In the genomic region with DNA sequence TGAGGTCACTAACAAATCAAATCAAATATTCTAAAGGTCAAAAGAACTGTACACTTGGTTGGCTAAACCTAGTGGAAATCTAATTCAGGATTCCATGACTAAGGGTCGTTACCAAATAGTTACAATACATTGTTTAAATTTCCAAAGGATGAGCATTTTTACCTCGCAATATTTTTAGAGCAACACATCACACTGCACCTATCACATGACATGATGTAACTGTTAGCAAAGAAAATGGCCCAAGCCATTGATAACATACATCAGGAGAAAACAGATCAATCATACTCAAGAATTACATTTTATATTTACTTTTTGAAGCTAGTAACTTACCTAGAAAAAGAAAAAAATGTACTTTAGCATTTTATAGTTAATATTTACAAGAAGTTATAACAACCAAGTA, we compare ENCODE assay signal across 9 mouse cellular contexts. TPM values are rescaled to one million over a fixed set of nuclear protein-coding genes. Genes with fewer than 3 reads are reported as not detected.
A peak's percentile ranks its signal among the peaks of the same experiment; 100 is the strongest.
DNase-seq lines count a peak whose midpoint lies in the region; ATAC-seq and TF ChIP-seq lines count a peak whose summit lies in the region.
"Had no signal": no experiment of that assay in that cellular context is flagged by ENCODE, and none has a peak within 500 bp of the region (broad histone marks: within the 10 kb centered on the region; RNA-seq: fewer than 3 reads in every experiment).

No protein-coding gene starts in this region.

- H3K4me3 ChIP-seq in kidney, postnatal 0 days (replicated peaks; ENCODE audit: low read depth, low read length) = no peak overlapping the region
- no peak overlapping the region for H3K4me3 ChIP-seq in embryonic facial prominence, embryonic 13.5 days
- H3K4me3 ChIP-seq in hindbrain, embryonic 16.5 days (ENCODE audit: low read length) = peak overlapping the region; percentile 18; the same call in 1 of the 2 replicates
- no peak overlapping the region for H3K4me3 ChIP-seq in midbrain, embryonic 16.5 days (ENCODE audit: low read depth, low read length)

- no peaks in the 10 kb centered on the region for H3K36me3 ChIP-seq in kidney, postnatal 0 days (ENCODE audit: insufficient read depth, low read length)
- H3K36me3 ChIP-seq in embryonic facial prominence, embryonic 13.5 days = no peaks in the 10 kb centered on the region
- H3K36me3 ChIP-seq in hindbrain, embryonic 16.5 days (ENCODE audit: control insufficient read depth, insufficient read depth, low read length) = no peaks in the 10 kb centered on the region
- H3K36me3 ChIP-seq in midbrain, embryonic 16.5 days (ENCODE audit: control insufficient read depth, insufficient read depth, low read length) = no peaks in the 10 kb centered on the region

- H3K9me3 ChIP-seq in kidney, postnatal 0 days (replicated peaks; ENCODE audit: low read length) = no peaks in the 10 kb centered on the region
- no peaks in the 10 kb centered on the region for H3K9me3 ChIP-seq in embryonic facial prominence, embryonic 13.5 days
- no peaks in the 10 kb centered on the region for H3K9me3 ChIP-seq in hindbrain, embryonic 16.5 days (ENCODE audit: control insufficient read depth, low read length)
- H3K9me3 ChIP-seq in midbrain, embryonic 16.5 days (replicated peaks; ENCODE audit: control insufficient read depth, low read length, poor library complexity, severe bottlenecking) = no peaks in the 10 kb centered on the region

- H3K4me2 ChIP-seq in kidney, postnatal 0 days (ENCODE audit: low read length) = peak overlapping the region; percentile 76
- H3K4me2 ChIP-seq in embryonic facial prominence, embryonic 13.5 days = peak overlapping the region; percentile 77
- peak overlapping the region; percentile 45 for H3K4me2 ChIP-seq in hindbrain, embryonic 16.5 days (ENCODE audit: low read length)
- peak overlapping the region; percentile 51 for H3K4me2 ChIP-seq in midbrain, embryonic 16.5 days (ENCODE audit: low read length)

- H3K27me3 ChIP-seq in kidney, postnatal 0 days (ENCODE audit: insufficient read depth, low read length) = no peaks in the 10 kb centered on the region
- H3K27me3 ChIP-seq in embryonic facial prominence, embryonic 13.5 days = no peaks in the 10 kb centered on the region
- no peaks in the 10 kb centered on the region for H3K27me3 ChIP-seq in hindbrain, embryonic 16.5 days (replicated peaks; ENCODE audit: control insufficient read depth, insufficient read depth, low read length)
- no peaks in the 10 kb centered on the region for H3K27me3 ChIP-seq in midbrain, embryonic 16.5 days (ENCODE audit: control insufficient read depth, insufficient read depth, low read depth, low read length)

- no peak for DNase-seq in kidney, postnatal 0 days (ENCODE audit: low spot score)
- no peak for DNase-seq in kidney, adult 18-20 months
- DNase-seq in left cerebral cortex, adult 9 months (ENCODE audit: low spot score in 2 of 2) = no peak
- DNase-seq: cerebellum, postnatal 10 days; right cerebral cortex, postnatal 14 days had no signal

- H3K4me1 ChIP-seq in kidney, postnatal 0 days (replicated peaks; ENCODE audit: insufficient read depth, low read length) = no peaks in the 10 kb centered on the region
- H3K4me1 ChIP-seq in embryonic facial prominence, embryonic 13.5 days = peaks cover 11% of the 10 kb centered on the region
- peaks cover 10% of the 10 kb centered on the region for H3K4me1 ChIP-seq in hindbrain, embryonic 16.5 days (ENCODE audit: control insufficient read depth, insufficient read depth, low read depth, low read length)
- peaks cover 24% of the 10 kb centered on the region for H3K4me1 ChIP-seq in midbrain, embryonic 16.5 days (ENCODE audit: control insufficient read depth, insufficient read depth, low read length)

- no peak overlapping the region for H3K27ac ChIP-seq in kidney, postnatal 0 days
- no peak overlapping the region for H3K27ac ChIP-seq in embryonic facial prominence, embryonic 13.5 days
- no peak overlapping the region for H3K27ac ChIP-seq in hindbrain, embryonic 16.5 days (ENCODE audit: low read depth, low read length)
- H3K27ac ChIP-seq in midbrain, embryonic 16.5 days (ENCODE audit: low read length) = no peak overlapping the region

- no peak for TF ChIP-seq CTCF in kidney, postnatal 0 days (IDR thresholded peaks at IDR 0.05; ENCODE audit: low read depth)

- 40% methylated on average over 2 of the region's 2 CpGs for WGBS in kidney, postnatal 0 days
- WGBS in embryonic facial prominence, embryonic 13.5 days = 47% methylated on average over 2 of the region's 2 CpGs
- WGBS in hindbrain, embryonic 16.5 days = 42% methylated on average over 2 of the region's 2 CpGs
- 47% methylated on average over 2 of the region's 2 CpGs for WGBS in midbrain, embryonic 16.5 days

- H3K9ac ChIP-seq in kidney, postnatal 0 days (ENCODE audit: low read depth, low read length) = no peak overlapping the region
- no peak overlapping the region for H3K9ac ChIP-seq in embryonic facial prominence, embryonic 13.5 days
- H3K9ac ChIP-seq in hindbrain, embryonic 16.5 days (ENCODE audit: low read depth, low read length) = no peak overlapping the region
- H3K9ac ChIP-seq in midbrain, embryonic 16.5 days (ENCODE audit: low read depth, low read length) = no peak overlapping the region

- no peak for ATAC-seq in kidney, postnatal 0 days (replicated peaks; ENCODE audit: low FRiP score, low read depth)
- no peak for ATAC-seq in embryonic facial prominence, embryonic 13.5 days (ENCODE audit: insufficient number of reproducible peaks, insufficient read depth, low FRiP score, low TSS enrichment, low read depth)
- ATAC-seq in hindbrain, embryonic 16.5 days = no peak
- ATAC-seq in midbrain, embryonic 16.5 days = no peak
- no peak for ATAC-seq in megakaryocyte-erythroid progenitor cell, adult 5-6 weeks (replicated peaks; ENCODE audit: low FRiP score, low TSS enrichment, poor library complexity, severe bottlenecking)

RNA-seq across cellular contexts. Expression of a gene that starts 29.0 kb away (rescaled TPM):
- 17.1 and 17.5 TPM in 2 replicates for polyA plus RNA-seq in kidney, postnatal 0 days (2015; fragmentation: Nextera tagmentation; extraction: Ambion mirVana)
- polyA plus RNA-seq in embryonic facial prominence, embryonic 13.5 days (2015; fragmentation: Nextera tagmentation; extraction: Ambion mirVana) = 29.9 and 32.0 TPM in 2 replicates
- polyA plus RNA-seq in hindbrain, embryonic 16.5 days (2015; fragmentation: Nextera tagmentation; extraction: Ambion mirVana) = 22.2 and 26.3 TPM in 2 replicates
- 27.9 and 28.2 TPM in 2 replicates for polyA plus RNA-seq in midbrain, embryonic 16.5 days (2015; fragmentation: Nextera tagmentation; extraction: Ambion mirVana)
- 46.2 and 51.1 TPM in 2 replicates for total RNA-seq in megakaryocyte-erythroid progenitor cell, adult 5-6 weeks (2014; fragmentation: Nextera tagmentation)
- total RNA-seq in megakaryocyte-erythroid progenitor cell, adult 5-6 weeks (2017) = 22.2 and 26.8 TPM in 2 replicates
